Mouse (Mus musculus): Measurements from ENCODE around the gene Ghr. TPM values are rescaled to one million over a fixed set of nuclear protein-coding genes. Genes with fewer than 3 reads are reported as not detected.
A peak's percentile ranks its signal among the peaks of the same experiment; 100 is the strongest.

Ghr gene
- polyA plus RNA-seq, 1 experiment from 2014 or later, result 7.6 TPM

- no peak overlapping the region for H3K27ac ChIP-seq (ENCODE audit: low read length)
- no peaks in the 10 kb centered on the region for H3K36me3 ChIP-seq (ENCODE audit: control insufficient read depth, insufficient read depth, low read length)
- WGBS, result 71% methylated on average over 3 of the region's 3 CpGs
- ATAC-seq, result no peak
- no peaks in the 10 kb centered on the region for H3K4me1 ChIP-seq (ENCODE audit: control insufficient read depth, insufficient read depth, low read length)
- no peaks in the 10 kb centered on the region for H3K27me3 ChIP-seq (ENCODE audit: control insufficient read depth, insufficient read depth, low read depth, low read length)
- H3K9me3 ChIP-seq (replicated peaks; ENCODE audit: control insufficient read depth, low read length, poor library complexity, severe bottlenecking), result no peaks in the 10 kb centered on the region
- H3K9ac ChIP-seq (ENCODE audit: low read depth, low read length), result no peak overlapping the region
- H3K4me2 ChIP-seq (ENCODE audit: low read length), result no peak overlapping the region
- H3K4me3 ChIP-seq (ENCODE audit: low read depth, low read length), result no peak overlapping the region
Observed at GRCm38 (mm10) chr15:3395700-3396099, 187.6 kb downstream of the Ghr start.

GRCm38 (mm10) chr15:3390722-3391121, 192.6 kb downstream of the Ghr start:
- H3K36me3 ChIP-seq (ENCODE audit: control insufficient read depth, insufficient read depth, low read length), result no peaks in the 10 kb centered on the region
- no peak overlapping the region for H3K4me2 ChIP-seq (ENCODE audit: low read length)
- no peak overlapping the region for H3K9ac ChIP-seq (ENCODE audit: low read depth, low read length)
- no peak overlapping the region for H3K4me3 ChIP-seq (ENCODE audit: low read depth, low read length)
- no peaks in the 10 kb centered on the region for H3K4me1 ChIP-seq (ENCODE audit: control insufficient read depth, insufficient read depth, low read length)
- H3K9me3 ChIP-seq (replicated peaks; ENCODE audit: control insufficient read depth, low read length, poor library complexity, severe bottlenecking), result no peaks in the 10 kb centered on the region
- no peak overlapping the region for H3K27ac ChIP-seq (ENCODE audit: low read length)
- H3K27me3 ChIP-seq (ENCODE audit: control insufficient read depth, insufficient read depth, low read depth, low read length), result no peaks in the 10 kb centered on the region
- ATAC-seq, result no peak

GRCm38 (mm10) chr15:3389011-3389410, 194.3 kb downstream of the Ghr start:
- no peak for ATAC-seq
- Histone ChIP-seq H3K4me3 (ENCODE audit: low read depth, low read length) (no peak overlapping the region), H3K9ac (ENCODE audit: low read depth, low read length) (no peak overlapping the region), H3K36me3 (ENCODE audit: control insufficient read depth, insufficient read depth, low read length) (no peaks in the 10 kb centered on the region), H3K9me3 (replicated peaks; ENCODE audit: control insufficient read depth, low read length, poor library complexity, severe bottlenecking) (no peaks in the 10 kb centered on the region), H3K27ac (ENCODE audit: low read length) (no peak overlapping the region), H3K4me1 (ENCODE audit: control insufficient read depth, insufficient read depth, low read length) (no peaks in the 10 kb centered on the region), H3K4me2 (ENCODE audit: low read length) (no peak overlapping the region), H3K27me3 (ENCODE audit: control insufficient read depth, insufficient read depth, low read depth, low read length) (no peaks in the 10 kb centered on the region)

- Histone ChIP-seq H3K9ac (ENCODE audit: low read depth, low read length) (no peak overlapping the region), H3K27me3 (ENCODE audit: control insufficient read depth, insufficient read depth, low read depth, low read length) (no peaks in the 10 kb centered on the region), H3K4me1 (ENCODE audit: control insufficient read depth, insufficient read depth, low read length) (no peaks in the 10 kb centered on the region), H3K4me3 (ENCODE audit: low read depth, low read length) (no peak overlapping the region), H3K27ac (ENCODE audit: low read length) (no peak overlapping the region), H3K9me3 (replicated peaks; ENCODE audit: control insufficient read depth, low read length, poor library complexity, severe bottlenecking) (no peaks in the 10 kb centered on the region), H3K4me2 (ENCODE audit: low read length) (no peak overlapping the region), H3K36me3 (ENCODE audit: control insufficient read depth, insufficient read depth, low read length) (no peaks in the 10 kb centered on the region)
- ATAC-seq, result no peak
- 85% methylated on average over 2 of the region's 2 CpGs for WGBS
Observed at GRCm38 (mm10) chr15:3388485-3388884, 194.8 kb downstream of the Ghr start.

- Histone ChIP-seq H3K9ac (ENCODE audit: low read depth, low read length) (no peak overlapping the region), H3K4me1 (ENCODE audit: control insufficient read depth, insufficient read depth, low read length) (no peaks in the 10 kb centered on the region), H3K36me3 (ENCODE audit: control insufficient read depth, insufficient read depth, low read length) (no peaks in the 10 kb centered on the region), H3K4me3 (ENCODE audit: low read depth, low read length) (no peak overlapping the region), H3K9me3 (replicated peaks; ENCODE audit: control insufficient read depth, low read length, poor library complexity, severe bottlenecking) (no peaks in the 10 kb centered on the region), H3K27ac (ENCODE audit: low read length) (no peak overlapping the region), H3K4me2 (ENCODE audit: low read length) (no peak overlapping the region), H3K27me3 (ENCODE audit: control insufficient read depth, insufficient read depth, low read depth, low read length) (no peaks in the 10 kb centered on the region)
- 67% methylated on average over 2 of the region's 2 CpGs for WGBS
- no peak for ATAC-seq
Observed at GRCm38 (mm10) chr15:3383788-3384187, 199.5 kb downstream of the Ghr start.

GRCm38 (mm10) chr15:3381413-3381812, 201.9 kb downstream of the Ghr start:
- Histone ChIP-seq H3K9ac (ENCODE audit: low read depth, low read length) (no peak overlapping the region), H3K4me1 (ENCODE audit: control insufficient read depth, insufficient read depth, low read length) (no peaks in the 10 kb centered on the region), H3K36me3 (ENCODE audit: control insufficient read depth, insufficient read depth, low read length) (no peaks in the 10 kb centered on the region), H3K4me2 (ENCODE audit: low read length) (no peak overlapping the region), H3K9me3 (replicated peaks; ENCODE audit: control insufficient read depth, low read length, poor library complexity, severe bottlenecking) (no peaks in the 10 kb centered on the region), H3K27ac (ENCODE audit: low read length) (no peak overlapping the region), H3K4me3 (ENCODE audit: low read depth, low read length) (no peak overlapping the region), H3K27me3 (ENCODE audit: control insufficient read depth, insufficient read depth, low read depth, low read length) (no peaks in the 10 kb centered on the region)
- 82% methylated on average over 6 of the region's 6 CpGs for WGBS
- no peak for ATAC-seq

GRCm38 (mm10) chr15:3368261-3368832, 214.9 kb downstream of the Ghr start:
- ATAC-seq, result no peak

GRCm38 (mm10) chr15:3356073-3356766, 227.1 kb downstream of the Ghr start:
- Histone ChIP-seq H3K36me3 (ENCODE audit: control insufficient read depth, insufficient read depth, low read length) (no peaks in the 10 kb centered on the region), H3K9me3 (replicated peaks; ENCODE audit: control insufficient read depth, low read length, poor library complexity, severe bottlenecking) (no peaks in the 10 kb centered on the region), H3K27me3 (ENCODE audit: control insufficient read depth, insufficient read depth, low read depth, low read length) (no peaks in the 10 kb centered on the region), H3K4me3 (ENCODE audit: low read depth, low read length) (0 out of 2 replicates have a peak overlapping the region, but pooled peaks have one; percentile 22), H3K4me2 (ENCODE audit: low read length) (peak overlapping the region; percentile 40; the same call in 1 of the 2 replicates), H3K4me1 (ENCODE audit: control insufficient read depth, insufficient read depth, low read length) (no peaks in the 10 kb centered on the region), H3K9ac (ENCODE audit: low read depth, low read length) (no peak overlapping the region), H3K27ac (ENCODE audit: low read length) (no peak overlapping the region)
- WGBS, result 46% methylated on average over 4 of the region's 4 CpGs
- ATAC-seq, result peak; percentile 89

More at GRCm38 (mm10) chr15:3368261-3368832, 214.9 kb downstream of the Ghr start:
- 94% methylated on average over 2 of the region's 2 CpGs for WGBS
- Histone ChIP-seq H3K9ac (ENCODE audit: low read depth, low read length) (no peak overlapping the region), H3K27me3 (ENCODE audit: control insufficient read depth, insufficient read depth, low read depth, low read length) (no peaks in the 10 kb centered on the region), H3K27ac (ENCODE audit: low read length) (no peak overlapping the region), H3K36me3 (ENCODE audit: control insufficient read depth, insufficient read depth, low read length) (no peaks in the 10 kb centered on the region), H3K4me1 (ENCODE audit: control insufficient read depth, insufficient read depth, low read length) (no peaks in the 10 kb centered on the region), H3K4me3 (ENCODE audit: low read depth, low read length) (no peak overlapping the region), H3K9me3 (replicated peaks; ENCODE audit: control insufficient read depth, low read length, poor library complexity, severe bottlenecking) (0 out of 2 replicates have a peak, but pooled peaks cover 5% of the 10 kb centered on the region), H3K4me2 (ENCODE audit: low read length) (no peak overlapping the region)

- Histone ChIP-seq H3K27me3 (ENCODE audit: control insufficient read depth, insufficient read depth, low read depth, low read length) (no peaks in the 10 kb centered on the region), H3K4me1 (ENCODE audit: control insufficient read depth, insufficient read depth, low read length) (no peaks in the 10 kb centered on the region), H3K27ac (ENCODE audit: low read length) (no peak overlapping the region), H3K9me3 (replicated peaks; ENCODE audit: control insufficient read depth, low read length, poor library complexity, severe bottlenecking) (no peaks in the 10 kb centered on the region), H3K9ac (ENCODE audit: low read depth, low read length) (no peak overlapping the region), H3K4me2 (ENCODE audit: low read length) (no peak overlapping the region), H3K4me3 (ENCODE audit: low read depth, low read length) (no peak overlapping the region), H3K36me3 (ENCODE audit: control insufficient read depth, insufficient read depth, low read length) (no peaks in the 10 kb centered on the region)
- WGBS, result 91% methylated on average over 2 of the region's 2 CpGs
- no peak for ATAC-seq
Observed at GRCm38 (mm10) chr15:3353696-3354095, 229.6 kb downstream of the Ghr start.
